Mouse (Mus musculus) limb, embryonic 12.5 days (tissue): ENCODE results near the gene Cpt1b. TPM values are rescaled to one million over a fixed set of nuclear protein-coding genes. Genes with fewer than 3 reads are reported as not detected.
A peak's percentile ranks its signal among the peaks of the same experiment; 100 is the strongest.

ENCODE experiments used
- ATAC-seq: fragments of 200-750 bp; cut with Nextera tagmentation; 2 replicates; pipeline ENCODE4 v1.8.0; 2017; ENCODE audit warnings: low read depth, moderate TSS enrichment; ENCODE audit not compliant: insufficient number of reproducible peaks, insufficient read depth, low FRiP score, low TSS enrichment
- H3K27ac ChIP-seq: fragments of 300-500 bp; sonication (generic); 2 replicates; pipeline ENCODE4 v1.5.1; 2016; ENCODE audit warnings: mild to moderate bottlenecking, moderate library complexity
- H3K27me3 ChIP-seq: fragments of 300-500 bp; sonication (generic); 2 replicates; pipeline ENCODE4 v1.6.1; 2016; ENCODE audit warnings: mild to moderate bottlenecking, moderate library complexity
- H3K36me3 ChIP-seq: fragments of 300-500 bp; sonication (generic); 2 replicates; pipeline ENCODE4 v1.6.1; 2016; ENCODE audit warnings: mild to moderate bottlenecking, moderate library complexity
- H3K4me1 ChIP-seq: fragments of 300-500 bp; sonication (generic); replicated peaks from 2 replicates; pipeline ENCODE4 v1.6.1; 2016
- H3K4me2 ChIP-seq: fragments of 300-500 bp; sonication (generic); 2 replicates; pipeline ENCODE4 v1.6.1; 2016; ENCODE audit warnings: mild to moderate bottlenecking, moderate library complexity
- H3K4me3 ChIP-seq: fragments of 300-500 bp; sonication (generic); replicated peaks from 2 replicates; pipeline ENCODE4 v1.5.1; 2016; ENCODE audit warnings: mild to moderate bottlenecking
- H3K9ac ChIP-seq: fragments of 300-500 bp; sonication (generic); replicated peaks from 2 replicates; pipeline ENCODE4 v1.6.1; 2016; ENCODE audit warnings: mild to moderate bottlenecking, moderate library complexity
- H3K9me3 ChIP-seq: fragments of 300-500 bp; sonication (generic); 2 replicates; pipeline ENCODE4 v1.6.1; 2016; ENCODE audit warnings: mild to moderate bottlenecking, moderate library complexity
- WGBS: fragments of 180-500 bp; shearing (Covaris S2); methylation state at CpG from one replicate; pipeline ENCODE4 v1.1.7; 2016; 5-methylcytosine and 5-hydroxymethylcytosine counted together
- polyA plus RNA-seq: library from polyadenylated mRNA; unstranded; fragments of >200 nt; fragmentation: Nextera tagmentation; extraction: Ambion mirVana; gene quantifications from 2 replicates; pipeline ENCODE4 v1.2.1, GENCODE M21; 2016

Gene Cpt1b
- polyA plus RNA-seq, 1 experiment from 2014 or later, result 0.25 TPM

DNA sequence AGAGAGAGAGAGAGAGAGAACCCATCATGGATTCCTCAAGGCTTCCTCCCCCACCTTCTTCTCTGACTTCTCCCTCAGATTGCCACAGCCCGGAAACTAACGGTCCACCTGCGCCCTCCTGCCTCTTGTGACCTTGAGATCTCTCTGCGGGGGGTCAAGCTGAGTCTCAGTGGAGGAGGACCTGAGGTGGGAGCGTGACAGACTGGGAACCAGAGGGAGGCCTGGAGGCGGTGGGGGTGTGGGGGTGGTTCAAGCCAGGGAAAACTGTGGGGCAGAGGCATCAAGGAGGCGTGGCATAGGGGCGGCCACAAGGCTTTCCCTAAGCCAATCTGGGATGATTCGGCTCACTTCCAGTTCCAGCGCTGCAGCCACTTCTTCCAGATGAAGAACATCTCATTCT is 34.6 kb upstream of the Cpt1b start:
- Histone ChIP-seq H3K4me3 (no peak overlapping the region), H3K36me3 (no peaks in the 10 kb centered on the region), H3K4me1 (no peaks in the 10 kb centered on the region), H3K9me3 (no peaks in the 10 kb centered on the region), H3K27ac (no peak overlapping the region), H3K27me3 (peaks cover 26% of the 10 kb centered on the region), H3K4me2 (no peak overlapping the region), H3K9ac (no peak overlapping the region)
- WGBS, result 67% methylated on average over 10 of the region's 10 CpGs
- no peak for ATAC-seq

DNA sequence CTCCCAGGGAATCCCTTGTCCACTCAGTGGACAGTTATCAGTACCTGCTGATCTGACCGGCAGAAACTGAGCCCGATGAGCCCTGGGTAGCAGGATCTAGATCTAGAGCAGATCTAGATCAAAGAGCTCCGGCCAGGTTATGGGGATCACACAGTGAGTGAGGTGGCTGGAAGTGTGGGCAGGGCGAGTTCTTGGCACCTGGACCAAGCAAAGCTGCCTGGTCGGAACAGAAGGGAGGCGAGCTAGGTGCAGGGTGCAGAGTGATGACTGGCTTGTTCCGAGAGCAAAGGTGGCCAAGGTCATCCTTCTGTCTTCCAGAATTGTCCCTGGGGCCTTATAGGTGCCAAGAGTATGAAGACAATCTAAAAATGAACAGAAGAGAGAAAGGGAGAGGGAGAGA is 34.2 kb upstream of the Cpt1b start:
- no peak for ATAC-seq
- Histone ChIP-seq H3K9ac (no peak overlapping the region), H3K4me2 (no peak overlapping the region), H3K4me3 (no peak overlapping the region), H3K9me3 (no peaks in the 10 kb centered on the region), H3K27ac (no peak overlapping the region), H3K4me1 (no peaks in the 10 kb centered on the region), H3K27me3 (peaks cover 30% of the 10 kb centered on the region), H3K36me3 (no peaks in the 10 kb centered on the region)
- 82% methylated on average over 7 of the region's 7 CpGs for WGBS

DNA sequence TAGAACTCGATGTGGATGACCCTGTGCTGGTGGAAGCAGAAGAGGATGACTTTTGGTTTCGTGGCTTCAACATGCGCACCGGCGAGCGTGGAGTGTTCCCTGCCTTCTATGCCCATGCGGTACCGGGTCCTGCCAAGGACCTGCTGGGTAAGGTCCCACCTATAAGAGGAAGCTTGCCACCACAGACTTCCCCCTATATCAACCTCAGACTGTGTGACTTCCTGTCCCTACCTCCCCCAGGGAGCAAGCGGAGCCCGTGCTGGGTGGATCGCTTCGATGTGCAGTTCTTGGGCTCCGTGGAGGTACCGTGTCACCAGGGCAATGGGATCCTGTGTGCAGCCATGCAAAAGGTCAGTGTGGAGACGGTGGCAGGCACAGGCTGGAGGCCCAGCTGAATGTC is 33.3 kb upstream of the Cpt1b start:
- whole genome bisulfite sequencing, result 94% methylated on average over 15 of the region's 15 CpGs
- no peak for ATAC-seq
- no peaks in the 10 kb centered on the region for H3K9me3 ChIP-seq
- H3K4me3 ChIP-seq, result no peak overlapping the region
- H3K4me1 ChIP-seq, result peaks cover 8% of the 10 kb centered on the region
- H3K27ac ChIP-seq, result no peak overlapping the region
- no peak overlapping the region for H3K9ac ChIP-seq
- H3K36me3 ChIP-seq, result no peaks in the 10 kb centered on the region
- H3K27me3 ChIP-seq, result peaks cover 39% of the 10 kb centered on the region
- no peak overlapping the region for H3K4me2 ChIP-seq

DNA sequence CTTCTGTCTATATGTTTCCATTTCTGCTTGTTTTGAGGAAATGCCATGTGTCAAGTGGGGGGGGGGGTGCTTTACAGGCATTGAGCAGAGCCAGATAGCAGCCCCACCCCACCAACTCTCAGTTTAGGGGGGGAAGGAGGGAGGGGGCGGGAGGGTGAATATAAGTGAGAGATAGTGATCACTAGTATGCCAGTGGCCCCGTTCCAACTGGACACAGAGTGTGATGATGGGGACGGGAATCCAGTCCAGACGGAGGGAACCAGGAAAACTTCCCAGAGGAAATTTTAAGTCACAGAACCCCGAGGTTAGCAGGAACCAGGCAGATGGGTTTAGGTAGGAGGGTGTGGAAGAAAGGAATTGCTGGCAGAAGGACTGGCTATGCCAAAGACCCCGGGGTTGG is 30.0 kb upstream of the Cpt1b start:
- WGBS, result 81% methylated on average over 6 of the region's 6 CpGs
- no peak overlapping the region for H3K27ac ChIP-seq
- peaks cover 57% of the 10 kb centered on the region for H3K27me3 ChIP-seq
- no peaks in the 10 kb centered on the region for H3K9me3 ChIP-seq
- no peak overlapping the region for H3K4me3 ChIP-seq
- peaks cover 14% of the 10 kb centered on the region for H3K4me1 ChIP-seq
- no peak overlapping the region for H3K9ac ChIP-seq
- no peaks in the 10 kb centered on the region for H3K36me3 ChIP-seq
- no peak overlapping the region for H3K4me2 ChIP-seq
- no peak for ATAC-seq

DNA sequence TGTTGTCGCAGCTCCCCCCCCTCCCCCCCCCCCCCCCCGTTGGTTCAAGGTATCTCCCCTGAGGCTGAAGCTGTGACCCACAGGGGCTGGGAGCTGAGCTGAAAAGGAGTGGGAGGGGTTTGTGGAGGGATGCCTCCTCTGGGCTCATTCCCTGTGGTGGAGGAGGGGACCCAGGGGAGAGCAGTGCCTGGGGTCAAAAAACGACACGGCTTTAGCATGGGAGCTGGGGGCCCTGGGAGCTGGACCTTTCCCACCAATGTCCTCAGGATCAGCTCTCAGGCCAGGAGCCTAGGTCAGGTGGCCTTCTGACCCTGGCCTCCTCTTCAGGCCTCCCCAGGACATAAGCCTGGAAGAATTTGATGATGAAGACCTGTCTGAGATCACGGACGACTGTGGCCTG is 29.2 kb upstream of the Cpt1b start:
- peaks cover 14% of the 10 kb centered on the region for H3K4me1 ChIP-seq
- no peak overlapping the region for H3K9ac ChIP-seq
- H3K9me3 ChIP-seq, result no peaks in the 10 kb centered on the region
- H3K27ac ChIP-seq, result no peak overlapping the region
- no peaks in the 10 kb centered on the region for H3K36me3 ChIP-seq
- H3K4me2 ChIP-seq, result peak overlapping the region; percentile 96
- ATAC-seq, result no peak
- peak overlapping the region; percentile 56; the same call in 1 of the 2 replicates for H3K4me3 ChIP-seq
- peaks cover 57% of the 10 kb centered on the region for H3K27me3 ChIP-seq
- WGBS, result 22% methylated on average over 4 of the region's 6 CpGs

DNA sequence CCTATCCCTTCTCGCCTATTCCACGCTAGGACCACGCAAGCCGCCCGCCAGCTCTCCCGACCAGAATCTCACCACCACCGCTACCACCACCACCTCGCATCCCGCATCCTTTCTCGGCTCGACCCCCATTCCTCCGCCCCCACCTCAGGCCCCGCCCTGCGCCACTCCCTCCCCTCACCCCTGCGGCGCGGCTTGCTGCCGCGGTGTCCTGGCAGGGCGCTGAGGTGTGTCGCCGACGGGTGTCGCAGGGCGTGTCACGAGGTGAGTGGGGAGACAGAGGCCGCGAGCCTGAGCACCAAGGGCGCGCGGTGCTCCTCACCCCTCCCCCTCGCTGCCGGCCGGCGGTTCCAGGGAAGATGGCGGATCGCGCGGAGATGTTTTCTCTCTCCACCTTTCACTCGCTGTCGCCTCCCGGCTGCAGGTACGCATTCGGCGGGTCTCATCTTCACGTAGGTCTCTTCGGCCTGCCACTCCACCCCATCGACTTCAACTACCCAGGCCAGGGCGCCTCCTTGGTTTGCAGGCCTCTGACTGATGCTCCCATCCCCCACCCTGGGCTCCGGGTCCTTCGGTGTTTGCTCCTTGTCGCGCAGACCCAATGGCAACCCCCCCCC is 28.3 kb upstream of the Cpt1b start, which contains the start of gene Mapk8ip2:
Gene Mapk8ip2 (plus strand): TSS at position 49 of the 614 bp plus-strand sequence.
- WGBS, result under 1% methylated on average over 53 of the region's 53 CpGs
- Histone ChIP-seq H3K9ac (0 out of 2 replicates have a peak within 1 kb of the TSS, but pooled peaks have one; percentile 18), H3K4me2 (peak within 1 kb of the TSS; percentile 96), H3K4me1 (peaks cover 14% of the 10 kb centered on the region), H3K27me3 (peaks cover 57% of the 10 kb centered on the region), H3K4me3 (peak within 1 kb of the TSS; percentile 56), H3K9me3 (no peaks in the 10 kb centered on the region), H3K27ac (no peak within 1 kb of the TSS), H3K36me3 (no peaks in the 10 kb centered on the region)
- ATAC-seq, result no peak

DNA sequence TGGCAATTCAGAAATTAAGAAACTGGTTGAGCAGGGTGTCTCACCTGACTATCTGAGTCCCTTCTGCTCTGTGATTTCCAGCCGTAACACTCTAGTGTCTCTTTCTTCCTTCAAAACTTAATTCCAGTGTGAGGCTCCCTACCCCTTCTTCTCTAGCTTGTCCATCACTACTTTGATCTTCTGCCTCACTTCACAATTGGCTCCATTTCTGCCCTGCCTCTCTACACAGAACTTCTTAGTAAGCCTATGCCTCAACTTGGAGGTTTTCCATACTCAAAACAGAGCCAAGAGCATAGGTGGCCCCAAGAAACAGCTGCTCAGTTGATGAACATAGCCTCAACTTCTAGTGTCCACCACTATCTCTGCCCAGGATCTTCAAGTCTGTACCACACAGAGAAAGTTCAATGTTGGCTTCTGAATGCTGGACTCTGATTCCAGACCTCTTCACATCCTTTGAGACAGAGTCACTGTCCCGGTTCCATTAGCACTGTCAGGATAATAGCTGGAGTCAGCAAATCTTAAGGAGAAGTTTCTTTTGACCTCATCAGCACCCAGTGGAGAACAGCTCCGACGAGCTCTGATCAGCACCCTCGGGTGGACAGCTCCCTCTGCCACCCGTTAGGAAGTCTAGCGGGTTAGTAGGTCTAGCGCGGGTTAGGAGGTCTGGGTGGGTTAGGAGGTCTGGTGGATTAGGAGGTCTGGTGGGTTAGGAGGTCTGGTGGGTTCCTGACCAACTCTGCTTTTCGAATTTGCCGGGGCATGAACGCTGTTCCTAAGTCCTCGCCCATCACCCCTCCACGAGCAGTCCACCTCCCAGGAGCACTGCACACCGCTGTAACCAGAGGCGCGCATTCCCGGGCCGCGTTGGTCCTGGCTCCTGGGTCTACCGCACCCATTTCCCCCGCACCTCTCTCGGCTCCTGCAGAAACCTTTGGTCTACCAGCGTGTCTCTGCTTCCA is 27.5 kb upstream of the Cpt1b start:
- WGBS, result 4% methylated on average over 24 of the region's 24 CpGs
- Histone ChIP-seq H3K27ac (no peak overlapping the region), H3K27me3 (peaks cover 57% of the 10 kb centered on the region), H3K4me2 (peak overlapping the region; percentile 96), H3K36me3 (no peaks in the 10 kb centered on the region), H3K4me3 (peak overlapping the region; percentile 56), H3K9me3 (no peaks in the 10 kb centered on the region), H3K9ac (no peak overlapping the region), H3K4me1 (peaks cover 14% of the 10 kb centered on the region)
- ATAC-seq, result no peak; the same call in 1 of the 2 replicates

DNA sequence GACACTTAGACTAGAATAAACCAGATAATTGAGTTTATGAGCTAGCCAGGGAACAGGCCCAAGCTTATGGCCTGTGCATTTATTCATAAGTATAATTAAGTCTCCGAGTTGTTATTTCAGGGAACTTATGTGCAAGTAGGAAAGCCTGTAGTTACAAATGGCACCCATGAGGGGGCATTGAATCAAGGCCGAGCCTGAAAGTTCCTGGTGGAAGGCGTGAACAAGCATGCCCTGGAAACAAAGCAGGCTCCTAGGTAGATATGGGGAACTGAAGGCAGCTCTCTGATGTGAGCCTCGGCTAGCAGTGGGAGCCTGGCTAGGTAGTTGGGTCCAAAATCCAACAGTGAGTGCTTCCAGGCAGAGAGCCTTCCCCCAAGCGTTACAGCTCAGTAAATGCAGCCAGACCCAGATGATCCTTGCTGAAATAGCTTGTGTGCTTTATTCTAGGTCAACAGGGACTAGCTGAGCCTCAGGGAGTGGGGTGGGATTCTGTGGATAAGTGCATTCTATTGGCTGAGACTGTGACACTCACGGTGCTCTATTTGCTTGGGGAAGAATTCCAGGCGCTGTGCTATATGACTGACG is 16.9 kb upstream of the Cpt1b start:
- Histone ChIP-seq H3K9ac (no peak overlapping the region), H3K4me2 (no peak overlapping the region), H3K4me1 (no peaks in the 10 kb centered on the region), H3K27ac (no peak overlapping the region), H3K27me3 (no peaks in the 10 kb centered on the region; the same call in 1 of the 2 replicates), H3K4me3 (no peak overlapping the region), H3K36me3 (no peaks in the 10 kb centered on the region), H3K9me3 (no peaks in the 10 kb centered on the region)
- 38% methylated on average over 8 of the region's 8 CpGs for WGBS
- no peak for ATAC-seq

DNA sequence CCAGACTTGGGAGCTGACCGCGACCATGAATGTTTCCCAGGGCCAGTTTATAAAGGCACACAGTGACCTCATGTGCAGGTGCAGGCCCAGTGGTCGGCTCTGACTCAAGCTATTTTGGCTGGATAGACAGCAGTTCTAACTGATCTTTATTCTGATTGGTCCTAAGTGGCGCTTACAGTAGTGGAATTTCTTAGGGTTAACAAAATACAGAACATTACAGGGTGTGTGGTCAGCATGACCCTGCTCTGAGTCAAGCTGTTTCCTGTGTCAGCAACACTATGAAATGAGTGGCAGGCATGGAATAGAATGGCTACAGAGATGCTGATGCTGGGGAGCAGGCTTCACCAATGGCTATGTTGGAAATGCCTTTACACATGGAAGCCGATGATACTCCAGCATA is 10.2 kb upstream of the Cpt1b start:
- no peaks in the 10 kb centered on the region for H3K9me3 ChIP-seq
- H3K9ac ChIP-seq, result no peak overlapping the region
- 88% methylated on average over 5 of the region's 5 CpGs for WGBS

DNA sequence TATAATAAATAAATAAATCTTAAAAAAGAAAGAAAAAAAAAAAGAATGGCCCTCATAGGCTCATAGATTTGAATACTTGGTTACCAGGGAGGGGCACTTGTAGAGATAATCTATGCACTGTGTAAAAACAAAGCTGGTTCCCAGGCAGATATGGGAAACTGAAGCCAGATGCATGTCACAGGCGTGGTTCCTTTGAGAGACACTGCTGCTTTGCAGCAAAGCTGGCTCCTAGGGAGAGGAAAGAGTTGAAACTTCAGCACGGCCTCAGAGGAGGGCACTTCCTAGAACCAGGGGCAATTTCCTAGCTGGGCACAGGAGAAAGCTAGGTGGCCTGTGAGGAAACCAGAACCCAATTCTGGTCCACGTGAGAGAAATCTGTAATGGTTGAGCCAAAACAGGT is 8.5 kb upstream of the Cpt1b start:
- Histone ChIP-seq H3K27me3 (no peaks in the 10 kb centered on the region; the same call in 1 of the 2 replicates), H3K4me1 (peaks cover 4% of the 10 kb centered on the region; the same call in 1 of the 2 replicates), H3K9ac (no peak overlapping the region), H3K36me3 (no peaks in the 10 kb centered on the region), H3K9me3 (no peaks in the 10 kb centered on the region), H3K27ac (no peak overlapping the region), H3K4me2 (no peak overlapping the region), H3K4me3 (no peak overlapping the region)
- WGBS, result 68% methylated on average over 3 of the region's 3 CpGs
- ATAC-seq, result no peak

More for the DNA sequence above, 10.2 kb upstream of the Cpt1b start:
- H3K36me3 ChIP-seq, result no peaks in the 10 kb centered on the region
- no peak overlapping the region for H3K4me3 ChIP-seq
- H3K4me1 ChIP-seq, result no peaks in the 10 kb centered on the region
- ATAC-seq, result no peak
- H3K27me3 ChIP-seq, result no peaks in the 10 kb centered on the region; the same call in 1 of the 2 replicates
- no peak overlapping the region for H3K4me2 ChIP-seq
- H3K27ac ChIP-seq, result no peak overlapping the region

DNA sequence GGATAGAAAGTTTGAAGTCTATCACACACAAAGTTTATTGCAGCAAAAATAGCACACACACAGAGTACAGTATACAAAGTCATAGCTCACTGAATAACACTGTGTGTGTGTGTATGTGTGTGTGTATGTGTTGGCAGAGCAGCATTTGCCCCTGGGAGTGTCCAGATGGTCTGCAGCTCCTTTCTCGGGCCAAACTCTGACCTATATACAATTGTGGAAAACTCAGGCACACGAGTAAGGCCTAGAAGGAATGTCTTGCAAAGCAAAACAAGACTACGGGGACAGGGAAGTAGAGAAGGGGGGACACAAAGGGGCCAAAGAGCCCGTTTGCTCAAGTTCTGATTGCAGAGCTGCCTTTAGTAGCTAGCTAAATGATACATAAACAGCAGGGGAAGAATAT is 7.3 kb upstream of the Cpt1b start:
- Histone ChIP-seq H3K27ac (no peak overlapping the region), H3K9me3 (no peaks in the 10 kb centered on the region), H3K9ac (no peak overlapping the region), H3K36me3 (peaks cover 1% of the 10 kb centered on the region; the same call in 1 of the 2 replicates), H3K4me3 (no peak overlapping the region), H3K27me3 (no peaks in the 10 kb centered on the region; the same call in 1 of the 2 replicates), H3K4me2 (no peak overlapping the region), H3K4me1 (peaks cover 11% of the 10 kb centered on the region)
- ATAC-seq, result no peak
- WGBS, result 85% methylated on average over 4 of the region's 4 CpGs
